Mouse (Mus musculus) cerebellum, adult (tissue): ENCODE measurements around the gene Gpr176.
"Not testable (repeated sequence)": the region's sequence is repeated elsewhere in the genome, so short reads cannot be mapped to it uniquely, and the experiment has no call there.

ENCODE experiments used
- ATAC-seq: cut with Nextera tagmentation; 2 replicates; pipeline ENCODE4 v1.9.2; 2017; ENCODE audit warnings: mild to moderate bottlenecking, moderate library complexity, mixed read lengths; ENCODE audit not compliant: insufficient number of reproducible peaks, low FRiP score, low TSS enrichment

The Gpr176 gene

GRCm38 (mm10) chr2:118305827-118306521 lies 67.2 kb downstream of the Gpr176 start:
- no peak for ATAC-seq

- ATAC-seq: no peak
These were observed 69.8 kb downstream of the Gpr176 start for GRCm38 (mm10) chr2:118303456-118303855.

GRCm38 (mm10) chr2:118301656-118302055 lies 71.6 kb downstream of the Gpr176 start:
- ATAC-seq: no peak

DNA sequence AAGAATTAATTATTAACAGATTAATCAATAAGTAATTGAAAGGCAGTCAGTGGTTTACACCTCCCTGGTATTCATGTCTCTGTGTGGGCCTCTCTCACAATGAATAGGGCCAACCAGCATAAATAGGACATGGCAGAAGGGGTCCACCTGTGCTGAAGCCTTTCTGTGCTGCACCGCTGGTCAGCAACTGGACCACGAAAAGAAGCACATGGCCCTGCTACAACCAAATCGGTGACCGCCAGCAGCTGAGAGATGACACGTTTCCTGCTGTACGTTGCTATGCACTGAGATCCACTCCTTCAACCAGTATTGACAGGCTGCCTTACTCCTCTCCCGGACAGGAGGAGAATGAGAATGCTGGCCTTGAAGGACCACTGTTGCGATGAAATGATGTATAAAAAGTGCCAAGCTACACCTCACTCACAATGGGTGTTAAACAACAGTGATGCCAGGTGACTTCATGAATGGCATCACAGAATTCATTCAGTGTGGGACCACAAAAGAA lies 72.1 kb downstream of the Gpr176 start:
- no peak for ATAC-seq

DNA sequence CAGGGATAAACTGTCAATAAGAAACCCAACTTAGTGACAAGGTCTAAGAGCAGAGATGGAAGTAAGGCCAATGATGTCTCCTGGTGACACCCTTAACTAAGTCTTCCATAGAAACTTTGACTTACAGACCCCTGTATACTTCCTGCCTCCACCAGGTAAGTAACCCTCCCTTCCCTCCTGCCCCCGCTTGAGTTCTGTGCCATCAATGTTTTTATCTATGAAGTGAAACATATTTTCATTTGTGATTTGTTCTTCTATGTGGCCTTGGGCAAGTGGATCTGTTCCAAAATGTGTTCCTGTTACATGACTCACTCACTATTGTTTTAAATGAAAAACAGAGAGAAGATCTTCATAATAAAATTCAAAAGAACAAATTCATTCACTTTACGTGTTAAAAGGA lies 73.2 kb downstream of the Gpr176 start:
- ATAC-seq: no peak

DNA sequence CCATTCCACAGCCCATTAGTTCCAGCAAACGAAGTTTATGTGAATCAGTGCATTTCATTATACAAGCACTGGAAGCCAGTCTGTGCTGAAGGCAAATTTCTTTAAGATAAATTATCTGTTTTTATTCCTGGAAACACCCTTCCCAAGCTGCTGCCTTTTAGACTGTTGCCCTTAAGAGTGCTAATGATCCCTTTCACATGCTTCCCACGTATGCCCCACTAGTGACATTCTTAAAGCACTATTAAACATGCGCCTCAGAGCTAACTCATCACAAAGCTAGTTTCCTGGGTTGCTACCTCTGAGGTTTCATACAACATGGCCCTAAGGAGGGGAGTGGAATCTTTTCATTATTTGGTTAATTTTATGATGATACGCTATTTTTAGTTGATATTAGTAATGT lies 74.6 kb downstream of the Gpr176 start:
- ATAC-seq: no peak

- no peak for ATAC-seq
These were observed 75.3 kb downstream of the Gpr176 start for GRCm38 (mm10) chr2:118297966-118298365.

DNA sequence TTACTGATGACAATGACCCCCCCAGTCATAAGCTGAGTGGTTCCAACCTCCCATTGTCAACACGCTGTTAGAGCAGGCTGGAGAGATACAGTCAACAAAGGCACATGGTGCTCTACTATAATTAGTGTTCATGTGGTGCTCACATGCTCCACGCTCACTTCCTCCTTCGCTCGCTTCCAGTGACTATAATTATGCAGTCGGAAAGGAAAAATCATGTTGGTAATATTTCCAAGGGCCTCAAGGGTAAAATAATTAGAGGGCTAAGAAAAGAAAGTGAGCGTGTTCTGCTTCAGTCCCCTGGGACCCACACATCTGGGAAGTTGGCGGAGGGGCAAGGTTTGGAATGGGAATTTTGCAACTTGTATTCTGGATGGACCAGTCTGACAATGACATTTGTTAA lies 77.7 kb downstream of the Gpr176 start:
- ATAC-seq: no peak

DNA sequence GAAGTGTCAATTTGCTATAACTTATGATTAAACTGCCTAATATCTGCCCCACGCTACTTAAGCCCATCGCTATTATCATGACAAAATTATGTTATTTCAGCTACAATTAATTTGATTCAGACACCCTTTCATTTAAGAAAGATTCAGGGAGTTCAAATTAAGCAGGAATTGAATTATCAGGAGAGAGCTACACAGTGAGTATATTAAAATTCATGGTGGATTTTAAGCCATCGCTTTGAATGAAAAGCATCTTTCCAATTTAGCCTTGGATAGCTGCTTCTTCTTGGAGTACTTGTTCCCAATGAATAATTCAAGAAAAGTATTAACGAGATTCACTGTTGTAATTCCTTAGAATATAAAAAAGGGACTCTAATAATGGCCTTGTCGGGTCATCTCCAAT lies 79.6 kb downstream of the Gpr176 start:
- no peak for ATAC-seq

- not testable (repeated sequence) for ATAC-seq
These were observed 84.2 kb downstream of the Gpr176 start for GRCm38 (mm10) chr2:118289066-118289460.

DNA sequence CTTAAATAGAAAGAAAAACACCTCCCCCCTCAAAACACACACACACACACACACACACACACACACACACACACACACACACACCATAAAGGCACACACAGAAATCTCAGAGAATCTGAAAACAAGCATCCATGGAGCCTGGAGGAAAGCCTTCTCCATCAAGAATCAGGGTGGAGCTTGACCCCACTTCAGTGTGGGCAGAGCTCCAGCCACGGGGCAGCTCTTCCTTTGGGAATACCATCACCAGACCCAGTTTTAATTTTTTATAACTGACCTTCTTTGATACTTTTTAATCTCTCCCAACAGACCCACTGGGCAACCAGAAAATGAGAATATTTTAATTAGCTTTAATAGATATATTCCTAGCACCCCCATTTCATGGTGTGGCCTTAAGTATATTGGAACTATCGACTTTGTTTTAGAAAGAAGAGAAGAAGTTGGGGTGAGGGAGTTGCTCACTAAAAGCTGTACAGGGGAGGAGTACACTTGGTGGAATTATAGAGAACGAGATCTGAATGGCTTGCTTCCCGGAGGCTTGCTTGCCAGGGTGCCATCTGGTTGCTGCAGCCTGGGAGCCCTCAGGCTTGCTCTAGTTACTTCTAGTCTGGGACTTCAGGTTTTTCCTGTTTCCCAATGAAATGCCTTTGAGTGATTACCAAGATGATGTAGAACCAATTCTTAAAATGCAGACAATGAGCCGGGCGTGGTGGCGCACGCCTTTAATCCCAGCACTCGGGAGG lies 84.7 kb downstream of the Gpr176 start:
- ATAC-seq: no peak

DNA sequence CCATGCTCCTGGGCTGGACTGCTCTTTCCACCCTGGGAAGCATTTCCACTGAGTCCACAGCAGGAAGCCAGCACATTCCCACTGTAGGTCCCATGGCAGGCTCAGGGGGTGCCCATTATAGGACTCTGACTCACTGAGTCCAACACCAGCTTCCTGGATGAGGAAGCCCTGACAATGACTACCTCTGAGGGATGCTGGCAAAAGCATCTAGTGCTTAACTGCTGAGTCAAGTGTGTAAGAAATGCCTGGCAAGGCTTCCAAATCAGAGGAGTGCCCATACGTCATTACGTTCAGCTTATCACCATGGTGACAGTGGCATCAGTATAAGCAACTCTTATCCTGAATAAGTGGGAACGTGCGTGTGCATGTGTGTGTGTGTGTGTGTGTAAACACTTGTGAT lies 85.5 kb downstream of the Gpr176 start:
- no peak for ATAC-seq

DNA sequence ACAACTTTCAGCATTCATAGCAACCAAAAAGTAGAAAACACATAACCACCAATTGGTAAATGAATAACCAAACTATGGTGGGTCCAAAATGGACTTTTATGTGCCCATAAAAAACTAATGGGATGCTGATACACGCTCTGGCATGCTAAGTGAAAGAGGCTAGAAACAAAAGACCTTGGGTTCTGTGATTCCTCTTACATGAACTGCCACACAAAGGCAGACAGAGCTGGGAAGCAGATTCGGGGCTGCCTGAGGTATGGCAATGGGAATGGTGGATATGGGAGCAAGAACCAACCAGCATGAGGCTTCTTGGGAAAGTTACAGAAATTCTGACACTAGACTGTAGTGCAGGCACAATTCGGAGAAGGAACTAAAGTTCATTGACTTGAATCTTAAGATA lies 90.8 kb downstream of the Gpr176 start:
- ATAC-seq: no peak

DNA sequence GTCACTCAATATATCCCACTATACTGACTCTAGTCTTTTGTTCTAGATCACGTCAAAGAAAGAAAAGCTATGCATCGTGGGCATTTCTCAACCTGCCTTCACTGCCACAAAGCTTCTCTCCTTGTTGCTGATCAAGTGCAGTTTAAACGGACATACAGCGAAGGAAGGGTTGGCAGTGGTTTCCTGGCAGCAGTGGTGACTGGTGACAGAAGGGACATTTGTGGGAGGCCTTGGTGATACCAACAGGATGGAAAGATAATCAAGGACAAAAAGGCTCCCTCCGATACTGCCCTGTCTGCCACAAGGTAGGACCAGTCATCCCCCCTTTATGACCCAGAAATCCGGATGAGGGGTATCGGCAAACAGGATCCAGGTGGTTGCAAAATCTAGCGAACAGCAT lies 95.0 kb downstream of the Gpr176 start:
- ATAC-seq: peak; percentile 87

DNA sequence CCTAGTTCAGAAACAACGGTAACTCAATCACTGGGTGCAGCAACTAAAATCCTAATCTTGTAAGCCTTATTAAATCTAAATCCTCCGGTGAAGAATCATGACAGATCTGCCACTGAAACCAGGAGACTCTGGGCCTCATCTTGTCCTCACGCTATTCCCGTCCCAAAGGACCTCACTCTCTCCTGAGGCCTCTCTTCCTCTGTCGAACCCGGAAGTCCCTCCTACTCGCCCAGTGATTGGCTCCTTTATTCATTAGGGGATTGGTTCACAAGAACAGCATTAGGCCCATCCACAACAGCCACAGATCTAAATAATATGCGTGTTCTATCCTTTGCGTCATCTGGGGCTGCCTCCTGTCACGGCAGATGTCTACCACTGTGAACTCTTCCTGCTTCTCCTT lies 101.6 kb downstream of the Gpr176 start:
- ATAC-seq: no peak

DNA sequence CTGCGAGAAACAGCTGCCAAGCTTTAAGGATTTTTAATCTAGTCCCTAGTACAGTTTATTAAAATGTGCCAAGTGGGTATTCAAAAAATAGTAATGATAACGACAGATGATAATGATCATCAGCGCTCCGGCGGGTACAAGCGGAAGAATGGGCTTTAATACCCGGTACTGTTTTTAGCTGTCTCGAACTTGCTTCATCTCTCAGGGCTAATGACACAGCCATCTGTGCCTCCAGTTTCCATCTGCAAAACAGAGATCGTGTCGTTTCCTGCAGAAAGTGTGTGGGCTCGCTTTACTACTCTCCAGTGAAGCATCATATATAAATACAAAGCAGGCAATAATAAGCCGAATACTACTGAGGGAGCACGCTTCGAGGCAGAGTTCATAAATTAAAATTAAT lies 103.0 kb downstream of the Gpr176 start:
- ATAC-seq: no peak

- ATAC-seq: no peak
These were observed 109.4 kb downstream of the Gpr176 start for GRCm38 (mm10) chr2:118263914-118264201.

DNA sequence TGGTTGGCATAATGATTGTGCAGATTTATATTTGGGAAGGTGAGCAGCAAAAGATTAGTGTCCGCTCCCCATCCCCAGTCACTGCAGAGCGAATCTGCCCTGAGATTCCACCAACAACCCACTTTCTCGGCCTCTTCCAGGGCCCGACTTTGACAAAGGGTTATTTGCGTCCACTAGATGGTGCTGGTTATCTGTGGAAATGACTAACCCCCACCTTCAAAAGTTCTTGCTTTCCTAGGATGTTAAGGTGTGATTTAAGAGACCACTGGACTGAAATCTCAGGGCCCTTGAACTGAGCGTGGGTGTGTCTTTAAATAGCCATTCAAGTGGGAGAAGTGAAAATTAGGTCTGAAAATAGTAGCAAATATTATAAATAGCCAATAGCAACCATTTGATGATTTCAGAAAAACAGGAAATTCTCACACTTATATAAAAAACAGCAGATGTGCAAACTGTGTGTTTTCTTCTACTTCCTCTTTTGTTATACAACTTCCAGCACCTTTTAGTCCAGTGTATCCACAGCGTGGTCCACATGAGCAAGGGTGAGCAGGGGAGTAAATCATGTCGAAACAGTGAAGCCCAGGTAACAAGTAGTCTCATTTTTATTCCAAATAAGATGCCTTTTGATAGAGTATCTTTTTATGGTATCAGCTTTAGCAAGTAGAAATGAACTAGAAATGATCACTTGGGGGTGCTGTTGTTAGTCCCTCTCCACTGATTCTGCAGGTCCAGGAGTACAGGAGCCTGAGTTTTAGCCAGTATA lies 109.9 kb downstream of the Gpr176 start:
- peak; percentile 78 for ATAC-seq

DNA sequence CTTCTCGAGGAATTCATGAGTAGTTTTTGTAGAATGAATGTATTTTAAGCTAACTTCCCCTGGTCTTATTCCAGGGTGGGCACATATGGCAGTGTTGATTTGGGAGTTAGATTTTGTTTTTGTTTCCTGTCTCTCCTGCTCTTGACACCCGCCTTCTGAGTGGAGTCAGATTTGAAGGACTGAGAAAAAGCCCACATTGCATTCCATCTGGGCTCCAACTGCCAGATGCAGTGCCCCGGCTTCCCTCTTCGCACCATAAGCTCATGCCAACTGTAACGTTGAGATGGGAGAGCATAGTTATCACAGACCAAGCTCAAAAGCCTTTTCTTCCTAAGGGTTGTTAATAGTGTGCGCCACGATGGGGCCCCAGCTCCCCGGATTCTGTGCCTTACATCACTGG lies 110.5 kb downstream of the Gpr176 start:
- 0 out of 2 replicates have a peak, but pooled peaks have one; percentile 31 for ATAC-seq

DNA sequence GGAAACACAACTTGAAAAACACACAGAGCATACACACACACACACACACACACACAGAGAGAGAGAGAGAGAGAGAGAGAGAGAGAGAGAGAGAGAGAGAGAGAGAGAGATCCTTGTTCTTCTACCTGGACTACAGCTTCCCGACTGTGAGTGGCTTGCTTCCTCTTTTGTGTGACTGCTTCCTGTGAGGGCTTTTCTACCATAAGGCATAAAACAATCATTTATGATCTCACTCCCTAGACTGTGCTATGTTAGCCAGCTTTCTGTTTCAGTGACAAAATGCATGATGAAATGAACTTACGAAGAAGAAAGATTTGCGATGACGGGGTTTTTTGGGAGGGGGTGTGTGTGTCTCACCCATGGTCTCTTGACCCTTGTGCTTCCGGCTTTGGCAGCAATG lies 113.5 kb downstream of the Gpr176 start:
- no peak for ATAC-seq

GRCm38 (mm10) chr2:118257094-118257493 lies 116.1 kb downstream of the Gpr176 start:
- no peak for ATAC-seq
